Mouse (Mus musculus): Measurements from ENCODE around the gene Scimp.
"Not testable (repeated sequence)": the region's sequence is repeated elsewhere in the genome, so short reads cannot be mapped to it uniquely, and the experiment has no call there.

The Scimp gene

GRCm38 (mm10) chr11:70763936-70764808, 48.2 kb downstream of the Scimp start, which contains the start of gene Zfp3:
Gene Zfp3 (plus strand): TSS chr11:70764209.
- peak; percentile 76 for DNase-seq

- DNase-seq = no peak
Observed at GRCm38 (mm10) chr11:70763582-70763935, 48.8 kb downstream of the Scimp start.

- DNase-seq = no peak
Observed at GRCm38 (mm10) chr11:70762641-70763040, 49.7 kb downstream of the Scimp start.

DNA sequence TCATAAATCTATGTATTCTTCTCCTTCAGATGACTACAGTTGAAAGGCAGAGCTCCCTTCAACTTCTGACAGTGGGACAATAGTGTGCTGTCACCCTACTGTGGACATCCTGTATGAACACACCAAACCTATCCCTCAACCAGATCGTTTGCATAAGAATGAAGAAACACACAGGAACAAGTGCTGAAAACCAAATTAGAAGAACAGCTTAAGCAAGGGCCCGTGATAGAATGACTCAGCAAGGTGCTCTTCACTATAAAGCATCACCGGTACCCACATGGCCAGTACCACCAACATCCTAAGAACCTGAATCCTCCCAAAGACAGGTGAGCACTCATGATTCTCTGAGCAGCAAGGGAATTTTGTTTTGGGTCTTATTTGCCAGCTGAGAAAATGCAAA, 51.9 kb downstream of the Scimp start:
- not testable (repeated sequence) for DNase-seq

GRCm38 (mm10) chr11:70755645-70756044, 56.7 kb downstream of the Scimp start:
- DNase-seq = peak; percentile 82

DNA sequence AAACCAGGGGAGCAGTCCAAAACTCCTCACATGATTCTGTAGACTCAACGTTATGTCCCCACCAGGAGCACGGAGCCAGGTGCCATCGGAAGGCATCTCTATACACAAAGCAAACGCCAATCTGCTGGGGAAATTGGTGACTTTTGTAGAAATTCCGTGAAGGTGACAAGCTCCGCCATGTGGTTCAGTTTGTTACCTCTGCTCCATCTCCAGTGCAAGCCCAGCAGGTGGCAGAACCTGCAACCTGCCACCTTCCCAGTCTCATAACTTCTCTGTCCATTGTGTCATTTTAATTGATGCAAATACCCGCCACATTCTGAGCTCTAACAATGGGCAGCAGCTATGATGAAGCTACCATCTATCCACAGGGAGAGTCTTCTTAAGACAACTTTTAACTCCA, 57.4 kb downstream of the Scimp start:
- DNase-seq = no peak

DNA sequence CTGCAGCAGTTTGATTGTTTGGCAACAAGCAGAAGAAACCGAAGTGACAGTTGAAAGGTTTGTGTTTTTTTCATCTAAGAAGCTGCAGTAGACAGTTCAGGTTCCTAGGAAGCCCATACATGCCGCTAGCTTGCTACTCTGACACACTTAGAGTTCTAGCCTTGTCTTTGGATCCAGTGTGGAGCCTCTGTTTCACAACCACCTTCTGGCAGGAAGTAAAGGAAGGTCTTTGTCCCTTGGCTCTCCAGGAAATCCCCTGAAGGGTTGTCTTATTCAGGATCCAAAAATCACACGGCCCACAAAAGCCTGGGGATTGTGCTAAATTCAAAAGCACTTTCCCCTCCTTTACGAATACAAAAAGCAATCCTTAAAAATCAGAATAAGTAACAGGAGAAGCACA, 57.9 kb downstream of the Scimp start:
- DNase-seq = no peak

GRCm38 (mm10) chr11:70753146-70753545, 59.2 kb downstream of the Scimp start:
- no peak for DNase-seq

DNA sequence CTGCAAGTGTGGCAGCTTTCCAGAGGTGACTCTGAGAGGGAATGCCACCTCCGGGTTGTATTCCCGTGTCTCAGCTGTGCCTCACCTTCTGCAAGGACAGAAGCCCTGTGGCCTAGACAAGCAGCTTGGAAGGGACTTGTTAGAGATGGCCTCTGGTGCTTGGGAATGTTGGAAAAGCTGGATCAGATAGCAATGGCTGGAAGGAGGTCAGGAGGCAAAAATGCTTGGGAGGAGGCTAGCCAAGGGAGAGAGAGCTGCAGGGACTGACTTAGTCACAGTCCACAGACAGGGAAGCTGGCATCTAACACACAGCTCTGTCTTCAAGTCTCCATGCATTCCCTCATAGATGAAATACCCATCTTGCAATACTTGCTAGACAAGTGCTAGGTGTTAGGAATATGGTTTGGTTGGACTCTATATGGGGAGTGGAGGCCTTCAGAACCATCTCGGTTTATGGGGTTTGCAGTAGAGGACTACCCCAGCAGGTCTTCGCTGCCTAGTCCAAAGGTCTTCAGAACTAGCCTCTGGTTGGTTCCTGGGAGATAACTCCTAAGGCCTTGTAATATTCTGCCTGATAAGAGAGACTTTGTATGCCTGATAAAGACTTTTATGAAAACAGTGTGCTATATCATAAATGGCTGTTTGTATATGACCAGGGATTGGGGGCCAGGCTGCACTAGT, 59.9 kb downstream of the Scimp start:
- DNase-seq = no peak

DNA sequence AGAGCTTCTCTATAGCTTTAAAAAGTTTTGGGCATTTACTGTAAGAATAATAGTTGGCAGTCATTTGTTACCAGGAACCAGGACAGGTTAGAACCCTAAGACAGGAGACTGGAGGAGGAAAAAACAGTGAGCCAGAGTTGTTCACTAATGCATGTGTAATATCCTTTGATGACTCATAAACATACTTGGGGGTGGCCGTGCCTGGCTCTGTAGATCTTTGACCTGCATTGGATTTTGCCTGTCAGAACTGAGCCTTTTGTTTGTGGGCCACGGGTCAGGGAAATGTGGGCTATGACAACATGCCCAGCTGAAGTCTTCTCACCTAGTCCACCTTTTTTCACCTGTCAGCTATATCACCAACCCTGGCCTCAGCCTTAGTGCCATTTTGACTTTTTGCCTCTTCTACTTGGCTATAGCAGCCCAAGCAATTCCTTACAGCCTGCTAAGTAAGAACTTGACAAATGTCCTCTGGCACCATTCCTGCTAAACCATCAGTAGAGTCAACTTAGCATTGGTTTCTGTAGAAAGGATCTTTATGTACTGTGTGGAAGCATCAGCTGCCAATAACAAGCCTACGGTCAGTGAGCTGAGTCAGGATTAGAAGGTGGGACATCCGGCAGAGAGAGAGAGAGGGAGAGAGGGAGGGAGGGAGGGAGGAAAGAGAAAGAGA, 64.4 kb downstream of the Scimp start:
- no peak for DNase-seq

GRCm38 (mm10) chr11:70745636-70746035, 66.8 kb downstream of the Scimp start:
- DNase-seq = no peak

- no peak for DNase-seq
Observed at GRCm38 (mm10) chr11:70742581-70743459, 69.6 kb downstream of the Scimp start.

DNA sequence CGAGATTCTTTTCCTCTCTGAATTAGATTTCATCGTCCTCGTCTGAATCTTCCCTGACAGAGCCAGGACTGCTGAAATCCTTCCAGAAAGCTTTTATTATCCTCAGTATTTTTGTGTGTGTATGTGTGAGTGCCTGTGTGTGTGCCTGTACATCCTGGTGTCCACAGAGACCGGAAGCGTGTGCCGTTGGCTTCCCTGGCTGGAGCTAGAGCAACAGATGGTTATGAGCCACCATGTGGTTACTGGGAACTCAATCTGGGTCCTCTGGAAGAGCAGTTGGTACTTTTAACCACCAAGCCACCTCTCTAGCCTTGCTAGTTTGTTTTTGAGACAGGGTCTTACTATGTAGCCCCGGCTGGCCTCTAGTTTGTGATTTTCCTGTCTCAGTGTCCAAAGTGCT, 70.3 kb downstream of the Scimp start:
- no peak for DNase-seq

GRCm38 (mm10) chr11:70741603-70742002, 70.8 kb downstream of the Scimp start:
- no peak for DNase-seq

All from liver (tissue).